Mouse (Mus musculus): ENCODE measurements around the gene Slc41a2.

- TF ChIP-seq CTCF (IDR thresholded peaks at IDR 0.05; ENCODE audit: low read depth) = no peak
- no peak for TF ChIP-seq EP300 (IDR thresholded peaks at IDR 0.05; ENCODE audit: low read depth)
Observed at GRCm38 (mm10) chr10:83346359-83346736, 8.7 kb upstream of the Slc41a2 start.

Data from liver, embryonic 14.5 days (tissue).